Mouse (Mus musculus) R1 (cell line): ENCODE measurements around the gene Adamts15.
A peak's percentile ranks its signal among the peaks of the same experiment; 100 is the strongest.

Experiments used
- DNase-seq: peaks from one replicate; pipeline ENCODE4 v3.0.0-alpha.2; 2018; ENCODE audit warnings: low read depth, low spot score

Gene Adamts15

DNA sequence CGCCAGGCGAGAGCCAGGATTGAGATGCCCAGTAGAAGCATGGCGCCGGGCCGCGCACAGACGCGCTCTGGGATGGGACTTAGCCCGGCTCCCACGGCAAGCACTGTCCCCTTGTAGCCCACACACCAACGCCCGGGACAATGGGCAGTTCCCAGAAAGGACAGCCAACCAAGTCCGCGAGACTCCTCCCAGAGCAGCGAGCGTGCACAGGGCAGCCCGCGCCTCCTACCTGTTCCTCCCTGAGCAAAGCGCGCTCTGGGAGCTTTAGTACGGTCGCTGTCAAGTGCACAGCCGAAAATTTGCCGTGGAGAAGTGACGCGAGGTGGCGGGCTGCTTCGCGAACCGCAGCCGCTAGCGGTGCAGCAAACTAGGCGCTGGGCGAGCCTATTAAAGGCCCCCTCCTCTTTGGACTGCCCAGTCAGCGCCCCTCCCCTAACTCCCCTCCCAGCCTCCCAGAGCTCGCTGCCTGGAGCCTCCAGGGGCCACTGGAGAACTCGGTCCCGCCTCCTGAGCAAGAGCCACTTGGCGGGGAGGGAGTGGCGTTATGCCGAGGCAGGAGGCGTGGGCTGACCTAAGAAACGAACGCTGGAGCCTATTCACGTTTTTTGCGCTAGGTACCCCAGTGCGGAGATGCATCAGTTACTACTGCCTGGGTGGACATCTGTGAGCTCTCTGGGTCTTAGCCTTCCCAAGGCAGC is at the start of gene Adamts15:
Gene Adamts15, minus strand, starts transcription at position 256 of the 698 bp plus-strand sequence.
- DNase-seq: peak; percentile 94

DNA sequence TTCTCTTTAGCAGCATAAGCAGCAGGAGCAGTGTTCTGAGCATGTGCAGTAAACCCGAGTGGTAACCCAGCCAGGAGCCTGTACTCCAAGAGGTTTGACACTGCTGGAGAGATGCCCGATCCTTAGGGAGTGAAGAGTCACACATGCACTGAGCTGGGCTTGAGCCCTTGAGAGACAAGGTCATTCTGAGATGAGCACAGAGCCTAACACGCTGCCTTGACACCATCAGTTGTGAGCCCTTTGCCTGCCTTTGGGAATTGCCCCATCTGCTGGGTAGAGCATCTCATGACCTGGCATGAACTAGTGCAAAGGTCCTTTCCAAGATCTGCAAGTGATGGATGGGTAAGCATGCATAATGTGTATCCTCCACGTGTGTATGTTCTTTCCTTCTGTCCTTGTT is 49.7 kb upstream of the Adamts15 start:
- DNase-seq: peak; percentile 68

- peak; percentile 93 for DNase-seq
Measured at GRCm38 (mm10) chr9:30970001-30970400, 47.7 kb upstream of the Adamts15 start.

DNA sequence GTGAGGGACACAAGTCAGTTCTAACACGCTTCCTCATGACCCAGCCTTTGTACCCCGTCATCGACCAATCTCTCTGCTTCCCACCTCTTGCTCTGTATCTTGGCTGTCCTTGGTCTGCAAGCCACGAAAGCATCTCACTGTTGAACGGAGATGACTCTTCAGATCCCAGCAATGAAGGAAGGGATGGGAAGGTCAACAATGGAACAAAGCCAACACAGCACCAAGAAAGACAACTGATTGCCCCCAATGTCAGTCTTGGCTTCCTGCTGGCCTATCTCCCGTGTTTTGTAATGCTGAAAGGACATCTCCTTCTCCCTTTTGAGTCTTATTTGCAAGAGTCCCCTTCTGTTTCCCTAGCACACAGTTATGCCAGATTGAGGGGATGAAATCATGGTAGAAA is 45.9 kb upstream of the Adamts15 start:
- DNase-seq: peak; percentile 78

DNA sequence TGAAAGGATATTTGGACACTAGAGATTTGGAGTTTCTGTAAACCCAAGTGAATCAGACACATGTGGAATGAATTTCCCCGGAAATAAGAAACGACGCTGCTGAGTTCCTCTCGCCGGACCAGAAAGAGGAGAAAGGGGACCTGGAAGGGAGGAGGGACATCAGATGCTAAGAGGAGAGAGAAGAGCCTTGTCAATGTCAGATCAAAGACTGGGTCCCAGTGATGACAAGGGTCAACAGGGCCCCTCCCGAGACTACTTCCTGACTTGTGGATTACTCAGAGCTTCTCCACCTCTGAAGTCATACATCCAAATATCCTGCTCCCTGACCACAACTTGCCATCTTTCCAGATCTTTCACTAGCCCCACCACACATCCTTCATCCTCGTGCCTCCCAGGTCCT is 44.6 kb upstream of the Adamts15 start:
- DNase-seq: no peak

DNA sequence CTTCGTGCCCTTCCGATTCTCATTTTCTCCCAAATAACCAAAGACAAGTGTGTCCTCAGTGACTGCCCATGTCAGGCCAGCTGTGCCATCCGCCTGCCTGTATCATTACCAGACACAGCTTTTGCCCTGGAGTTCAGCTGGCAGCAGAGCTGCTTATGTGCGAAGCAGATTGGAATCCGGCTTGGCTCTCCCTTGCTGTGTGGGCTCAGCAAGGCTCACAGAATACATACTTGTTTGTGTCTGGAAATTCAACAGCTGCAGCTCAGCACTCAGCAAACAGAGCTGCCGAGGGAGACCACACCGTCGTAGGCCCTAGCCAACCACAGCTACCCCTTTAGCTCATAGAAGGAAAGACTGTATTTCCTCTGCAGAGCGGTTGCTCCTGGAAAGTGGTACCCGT is 42.4 kb upstream of the Adamts15 start:
- DNase-seq: no peak

DNA sequence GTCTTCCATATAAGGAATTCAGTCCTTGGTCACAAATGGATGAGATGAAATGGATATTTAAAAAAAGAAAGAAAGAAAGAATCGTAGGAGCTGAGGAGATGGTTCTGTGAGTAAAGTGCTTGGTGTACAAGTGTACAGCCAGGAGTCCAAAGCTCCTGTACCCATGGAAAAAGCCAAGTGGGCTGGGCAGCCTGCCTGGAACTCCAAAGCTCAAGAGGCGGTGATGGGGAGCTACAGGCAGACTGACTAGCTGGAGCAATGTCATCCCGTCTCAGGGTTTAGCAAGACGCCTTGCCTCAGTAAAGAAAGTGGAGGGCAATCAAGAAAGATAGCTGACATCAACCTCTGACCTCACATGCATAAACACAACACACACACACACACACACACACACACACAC is 41.5 kb upstream of the Adamts15 start:
- DNase-seq: no peak

GRCm38 (mm10) chr9:30955246-30955645 is 33.0 kb upstream of the Adamts15 start:
- no peak for DNase-seq

DNA sequence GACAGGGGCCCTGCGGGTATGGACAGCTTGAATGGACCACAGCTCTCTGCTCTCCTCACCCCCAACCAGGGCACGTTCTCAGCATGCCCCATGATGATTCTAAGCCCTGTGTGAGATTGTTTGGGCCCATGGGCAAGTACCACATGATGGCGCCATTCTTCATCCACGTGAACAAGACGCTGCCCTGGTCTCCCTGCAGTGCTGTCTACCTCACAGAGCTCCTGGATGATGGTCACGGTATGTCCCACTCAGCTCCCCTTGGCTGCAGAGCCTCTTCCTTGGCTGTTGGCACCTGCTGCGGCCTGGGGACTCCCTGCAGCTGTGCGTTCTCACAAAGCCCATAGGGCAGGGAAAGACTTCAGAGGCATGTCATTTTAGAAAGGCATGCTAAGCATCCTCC is 31.0 kb upstream of the Adamts15 start:
- DNase-seq: peak; percentile 73

- DNase-seq: no peak
Measured at GRCm38 (mm10) chr9:30951461-30951860, 29.2 kb upstream of the Adamts15 start.

- no peak for DNase-seq
Measured at GRCm38 (mm10) chr9:30950592-30950991, 28.3 kb upstream of the Adamts15 start.

DNA sequence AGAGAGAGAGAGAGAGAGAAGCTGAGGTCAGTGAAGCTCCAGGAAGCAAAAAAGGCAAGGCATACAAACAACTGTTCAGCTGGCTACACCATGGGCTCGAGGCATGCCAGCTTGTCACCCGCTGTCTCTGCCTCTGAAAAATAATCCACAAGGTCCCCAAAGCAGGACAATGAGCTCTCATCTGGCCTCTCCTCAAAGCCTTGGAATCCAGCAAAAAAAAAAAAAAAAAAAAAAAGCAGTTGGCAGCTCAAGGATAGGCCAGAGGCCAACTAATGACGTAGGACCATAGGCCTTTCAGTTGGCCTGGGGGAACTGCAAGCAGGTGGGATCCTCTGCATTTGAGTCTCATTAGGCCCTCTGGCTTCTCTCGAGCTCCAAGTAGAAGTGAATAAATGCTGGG is 27.7 kb upstream of the Adamts15 start:
- no peak for DNase-seq

- no peak for DNase-seq
Measured at GRCm38 (mm10) chr9:30949422-30949821, 27.2 kb upstream of the Adamts15 start.

- no peak for DNase-seq
Measured at GRCm38 (mm10) chr9:30945276-30945675, 23.0 kb upstream of the Adamts15 start.

GRCm38 (mm10) chr9:30944234-30944633 is 22.0 kb upstream of the Adamts15 start:
- DNase-seq: no peak

- peak; percentile 36 for DNase-seq
Measured at GRCm38 (mm10) chr9:30943341-30943740, 21.1 kb upstream of the Adamts15 start.

GRCm38 (mm10) chr9:30942512-30943313 is 20.5 kb upstream of the Adamts15 start, which contains the start of gene Adamts8:
Gene Adamts8, plus strand, starts transcription at chr9:30942562.
- peak; percentile 76 for DNase-seq

- peak; percentile 91 for DNase-seq
Measured at GRCm38 (mm10) chr9:30940328-30940727, 18.1 kb upstream of the Adamts15 start.

DNA sequence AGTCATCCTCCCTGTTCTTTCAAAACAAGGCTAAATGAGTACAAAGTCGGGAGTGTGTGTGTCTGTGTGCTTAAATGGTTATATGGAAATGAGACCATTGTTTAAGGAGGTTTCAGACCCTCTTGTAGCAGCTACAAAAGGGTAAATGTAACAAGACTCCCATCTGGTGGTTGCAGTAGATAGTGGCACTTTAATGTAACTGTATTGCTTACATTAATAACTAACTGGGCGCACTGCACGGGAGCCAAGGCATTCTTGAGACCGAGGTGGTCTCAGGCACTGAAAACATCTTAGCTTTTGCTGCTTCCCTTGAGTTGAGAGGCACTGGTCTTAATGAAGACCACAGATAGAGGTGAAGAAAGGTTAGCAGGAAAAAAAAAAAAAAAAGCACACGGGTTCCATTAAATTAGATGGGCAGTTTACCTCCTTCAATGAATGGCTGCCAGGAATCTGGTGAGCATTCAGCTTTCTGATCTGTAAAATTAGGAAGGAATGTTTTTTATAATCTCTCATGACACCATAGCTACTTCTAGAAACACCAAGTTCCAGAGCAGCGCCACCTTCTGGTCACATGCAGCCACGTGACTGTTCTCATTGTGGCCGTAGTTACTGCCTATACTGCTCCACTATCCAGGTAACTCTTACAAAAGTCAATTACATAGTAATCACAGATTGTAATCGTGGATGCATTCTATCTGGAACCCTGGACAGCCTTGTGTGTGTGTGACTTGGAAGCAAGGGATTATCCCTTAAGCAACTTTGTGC is 14.6 kb upstream of the Adamts15 start:
- DNase-seq: peak; percentile 79

DNA sequence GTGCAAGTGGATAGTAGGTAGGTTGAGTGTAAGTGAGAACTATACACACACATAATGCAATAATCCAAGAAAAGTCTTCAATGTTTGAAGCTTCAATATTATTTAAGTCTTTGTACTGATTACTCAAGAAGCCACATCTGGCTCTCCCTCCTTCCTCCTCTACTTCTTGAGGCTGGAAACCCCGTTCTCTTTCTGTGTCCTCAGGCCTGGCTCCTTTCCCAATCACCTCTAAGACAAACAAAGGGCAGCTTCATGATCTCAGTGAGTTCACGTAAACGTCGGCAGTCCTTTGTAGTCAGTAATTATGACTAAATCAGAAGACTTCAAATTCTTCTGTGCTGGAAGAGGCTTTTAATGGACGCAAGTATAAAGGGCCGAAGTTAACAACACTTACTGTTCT is 12.6 kb upstream of the Adamts15 start:
- DNase-seq: no peak

DNA sequence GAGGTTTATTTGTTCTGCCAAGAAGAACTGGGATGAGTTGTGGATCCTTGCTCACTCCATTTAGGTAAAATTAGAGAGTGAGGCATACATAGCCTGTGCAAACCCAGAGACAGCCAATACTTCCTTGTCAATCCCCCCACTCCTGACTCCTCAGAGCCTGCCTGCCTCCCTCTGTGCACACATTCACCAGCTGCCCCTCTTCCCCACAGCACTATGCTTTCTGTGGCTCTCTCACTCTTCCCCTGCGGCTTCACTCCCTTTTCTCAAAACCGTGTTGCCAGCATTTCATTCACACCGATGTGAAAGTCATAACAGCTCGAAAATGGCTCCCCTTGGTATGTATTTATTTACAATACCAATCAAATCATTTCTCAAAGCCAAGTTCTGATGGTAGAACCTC is 10.1 kb upstream of the Adamts15 start:
- no peak for DNase-seq

DNA sequence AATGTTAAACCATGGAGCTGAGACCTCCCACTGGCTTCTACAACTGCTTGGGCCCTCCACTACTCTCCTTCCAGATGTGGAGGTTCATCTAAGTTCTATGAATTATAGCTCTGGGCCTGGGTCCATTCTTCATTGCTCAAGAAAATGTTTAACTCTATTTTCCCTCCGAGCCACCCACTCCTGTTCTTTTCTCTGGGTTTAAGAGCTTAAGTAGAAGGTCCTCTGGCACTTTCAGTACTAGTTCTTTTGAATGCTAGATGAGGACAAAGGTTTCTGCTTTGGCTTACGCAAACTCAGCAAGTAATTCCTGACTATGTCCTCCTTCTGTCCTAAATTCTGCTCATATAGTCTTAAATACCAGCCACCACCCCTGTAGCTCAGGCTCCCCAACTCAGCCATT is 6.5 kb upstream of the Adamts15 start:
- no peak for DNase-seq
